Mouse (Mus musculus) lung, embryonic 15.5 days (tissue): Measurements from ENCODE around the gene Rnf44. TPM values are rescaled to one million over a fixed set of nuclear protein-coding genes. Genes with fewer than 3 reads are reported as not detected.

Experiments used
- ATAC-seq: fragments of 200-750 bp; cut with Nextera tagmentation; 2 replicates; pipeline ENCODE4 v1.8.0; 2017; ENCODE audit warnings: moderate number of reproducible peaks, borderline replicate concordance; ENCODE audit not compliant: low FRiP score, low TSS enrichment; ENCODE audit errors: extremely low read depth
- H3K27ac ChIP-seq: fragments of 300-500 bp; sonication (generic); 2 replicates; pipeline ENCODE4 v1.5.1; 2015; ENCODE audit warnings: moderate library complexity, mild to moderate bottlenecking, inconsistent platforms
- H3K27me3 ChIP-seq: fragments of 300-500 bp; sonication (generic); 2 replicates; pipeline ENCODE4 v1.6.1; 2015; ENCODE audit warnings: inconsistent platforms
- H3K36me3 ChIP-seq: fragments of 300-500 bp; sonication (generic); 2 replicates; pipeline ENCODE4 v1.6.1; 2015; ENCODE audit warnings: inconsistent platforms
- H3K4me1 ChIP-seq: fragments of 300-500 bp; sonication (generic); 2 replicates; pipeline ENCODE4 v1.6.1; 2015; ENCODE audit warnings: inconsistent platforms
- H3K4me2 ChIP-seq: fragments of 300-500 bp; sonication (generic); 2 replicates; pipeline ENCODE4 v1.6.1; 2015; ENCODE audit warnings: inconsistent platforms, mild to moderate bottlenecking, moderate library complexity
- H3K4me3 ChIP-seq: fragments of 300-500 bp; sonication (generic); 2 replicates; pipeline ENCODE4 v1.5.1; 2015; ENCODE audit warnings: mild to moderate bottlenecking, inconsistent platforms
- H3K9ac ChIP-seq: fragments of 300-500 bp; sonication (generic); 2 replicates; pipeline ENCODE4 v1.6.1; 2015; ENCODE audit warnings: inconsistent platforms
- H3K9me3 ChIP-seq: fragments of 300-500 bp; sonication (generic); 2 replicates; pipeline ENCODE4 v1.6.1; 2016; ENCODE audit warnings: inconsistent platforms
- WGBS: fragments of 180-500 bp; shearing (Covaris S2); methylation state at CpG from one replicate; pipeline ENCODE4 v1.1.7; 2015; 5-methylcytosine and 5-hydroxymethylcytosine counted together
- polyA plus RNA-seq: library from polyadenylated mRNA; unstranded; fragments of >200 nt; fragmentation: Nextera tagmentation; extraction: Ambion mirVana; gene quantifications from 2 replicates; pipeline ENCODE4 v1.2.1, GENCODE M21; 2015

Rnf44 gene
- polyA plus RNA-seq, 1 experiment from 2014 or later, result 52.2 TPM

GRCm38 (mm10) chr13:54650461-54650860, 43.2 kb downstream of the Rnf44 start:
- Histone ChIP-seq H3K4me1 (no peaks in the 10 kb centered on the region), H3K36me3 (peaks cover 98% of the 10 kb centered on the region), H3K4me2 (no peak overlapping the region), H3K4me3 (no peak overlapping the region), H3K27me3 (no peaks in the 10 kb centered on the region), H3K9ac (no peak overlapping the region), H3K9me3 (no peaks in the 10 kb centered on the region), H3K27ac (no peak overlapping the region)
- WGBS, result 95% methylated on average over 3 of the region's 3 CpGs
- ATAC-seq, result no peak

GRCm38 (mm10) chr13:54635011-54635410, 58.7 kb downstream of the Rnf44 start:
- H3K36me3 ChIP-seq, result peaks cover 39% of the 10 kb centered on the region
- ATAC-seq, result no peak
- H3K27ac ChIP-seq, result no peak overlapping the region
- no peak overlapping the region for H3K4me2 ChIP-seq
- no peaks in the 10 kb centered on the region for H3K9me3 ChIP-seq
- 98% methylated on average over 3 of the region's 3 CpGs for WGBS
- no peak overlapping the region for H3K4me3 ChIP-seq
- no peaks in the 10 kb centered on the region for H3K4me1 ChIP-seq
- H3K9ac ChIP-seq, result no peak overlapping the region
- no peaks in the 10 kb centered on the region for H3K27me3 ChIP-seq

GRCm38 (mm10) chr13:54632731-54633277, 60.9 kb downstream of the Rnf44 start:
- WGBS, result 38% methylated on average over 3 of the region's 3 CpGs
- H3K36me3 ChIP-seq, result peaks cover 28% of the 10 kb centered on the region
- H3K9me3 ChIP-seq, result no peaks in the 10 kb centered on the region
- no peaks in the 10 kb centered on the region for H3K27me3 ChIP-seq
- no peak overlapping the region for H3K4me2 ChIP-seq
- no peak overlapping the region for H3K4me3 ChIP-seq
- H3K27ac ChIP-seq, result no peak overlapping the region
- no peak overlapping the region for H3K9ac ChIP-seq
- ATAC-seq, result no peak
- no peaks in the 10 kb centered on the region for H3K4me1 ChIP-seq

Other genes with a start within 250 kb of the Rnf44 start
- 121 and 129 TPM in 2 replicates for gene Thoc3, start 225.1 kb downstream of the Rnf44 start, polyA plus RNA-seq
- 9.7 and 9.8 TPM in 2 replicates for gene Simc1, start 190.1 kb downstream of the Rnf44 start, polyA plus RNA-seq
- 126 and 127 TPM in 2 replicates for gene 4833439L19Rik, start 128.5 kb downstream of the Rnf44 start, polyA plus RNA-seq
- gene Arl10, start 118.9 kb downstream of the Rnf44 start, polyA plus RNA-seq, result 27.7 and 30.9 TPM in 2 replicates
- 78.2 and 78.8 TPM in 2 replicates for gene Nop16, start 103.8 kb downstream of the Rnf44 start, polyA plus RNA-seq
- gene Higd2a, start 103.7 kb downstream of the Rnf44 start, polyA plus RNA-seq, result 170 and 188 TPM in 2 replicates
- 43.2 and 45.1 TPM in 2 replicates for gene Cltb, start 82.6 kb downstream of the Rnf44 start, polyA plus RNA-seq
- 72.7 and 82.9 TPM in 2 replicates for gene Faf2, start 72.1 kb downstream of the Rnf44 start, polyA plus RNA-seq
- 0.10 and 0.13 TPM in 2 replicates for gene Cdhr2, start 7.6 kb upstream of the Rnf44 start, polyA plus RNA-seq
- gene Gprin1, start 56.0 kb upstream of the Rnf44 start, polyA plus RNA-seq, result 0.24 and 0.42 TPM in 2 replicates
- 0.21 TPM in 1 of 2 replicates, not detected in the other for gene Sncb, start 72.7 kb upstream of the Rnf44 start, polyA plus RNA-seq
- not detected in 2 replicates for gene Eif4e1b, start 90.1 kb upstream of the Rnf44 start, polyA plus RNA-seq
- 17.0 and 18.1 TPM in 2 replicates for gene Tspan17, start 95.5 kb upstream of the Rnf44 start, polyA plus RNA-seq